Mouse (Mus musculus) lung, embryonic 14.5 days (tissue): ENCODE measurements around the gene Lrrfip1. TPM values are rescaled to one million over a fixed set of nuclear protein-coding genes. Genes with fewer than 3 reads are reported as not detected.

Experiments
- ATAC-seq: fragments of 200-750 bp; cut with Nextera tagmentation; 2 replicates; pipeline ENCODE4 v1.8.0; 2017; ENCODE audit warnings: mild to moderate bottlenecking, moderate TSS enrichment, moderate library complexity; ENCODE audit not compliant: insufficient read depth
- DNase-seq: peaks from one replicate; pipeline ENCODE4 v3.0.0-alpha.2; 2015
- H3K27ac ChIP-seq: fragments of 300-500 bp; sonication (generic); 2 replicates; pipeline ENCODE4 v1.5.1; 2014; ENCODE audit warnings: low read depth, mild to moderate bottlenecking, moderate library complexity
- H3K27me3 ChIP-seq: fragments of 300-500 bp; sonication (generic); 2 replicates; pipeline ENCODE4 v1.6.1; 2014; ENCODE audit warnings: low read length, control low read depth; ENCODE audit not compliant: insufficient read depth
- H3K36me3 ChIP-seq: fragments of 300-500 bp; sonication (generic); 2 replicates; pipeline ENCODE4 v1.6.1; 2014; ENCODE audit warnings: control low read depth; ENCODE audit not compliant: insufficient read depth
- H3K4me1 ChIP-seq: fragments of 300-500 bp; sonication (generic); 2 replicates; pipeline ENCODE4 v1.6.1; 2014; ENCODE audit warnings: antibody characterized with exemption, control low read depth; ENCODE audit not compliant: insufficient read depth
- H3K4me2 ChIP-seq: fragments of 300-500 bp; sonication (generic); 2 replicates; pipeline ENCODE4 v1.6.1; 2014; ENCODE audit warnings: mild to moderate bottlenecking
- H3K4me3 ChIP-seq: fragments of 300-500 bp; sonication (generic); 2 replicates; pipeline ENCODE4 v1.5.1; 2014; ENCODE audit warnings: low read depth, low read length
- H3K9ac ChIP-seq: fragments of 300-500 bp; sonication (generic); 2 replicates; pipeline ENCODE4 v1.6.1; 2014
- H3K9me3 ChIP-seq: fragments of 300-500 bp; sonication (generic); 2 replicates; pipeline ENCODE4 v1.6.1; 2016; ENCODE audit warnings: low read depth, low read length, control low read depth
- CTCF ChIP-seq: IDR thresholded peaks from 2 replicates; pipeline ENCODE4 v1.5.1; 2016; ENCODE audit warnings: antibody characterized with exemption, low read depth
- WGBS: fragments of 180-500 bp; shearing (Covaris S2); extraction: QIAGEN DNeasy Blood & Tissue Kit; methylation state at CpG from one replicate; pipeline ENCODE4 v1.1.7; 2014; 5-methylcytosine and 5-hydroxymethylcytosine counted together
- polyA plus RNA-seq: library from polyadenylated mRNA; unstranded; fragments of >200 nt; fragmentation: Nextera tagmentation; extraction: Ambion mirVana; gene quantifications from 2 replicates; pipeline ENCODE4 v1.2.1, GENCODE M21; 2014

Lrrfip1 gene
- 47.1 and 49.4 TPM in 2 replicates for polyA plus RNA-seq

- Histone ChIP-seq H3K27ac (peak within 1 kb of the TSS; percentile 42; the same call in 1 of the 2 replicates), H3K9ac (peak within 1 kb of the TSS; percentile 78), H3K4me1 (peaks cover 3% of the 10 kb centered on the region; the same call in 1 of the 2 replicates), H3K36me3 (no peaks in the 10 kb centered on the region), H3K9me3 (no peaks in the 10 kb centered on the region), H3K27me3 (no peaks in the 10 kb centered on the region), H3K4me2 (peak within 1 kb of the TSS; percentile 97), H3K4me3 (peak within 1 kb of the TSS; percentile 75)
- DNase-seq (peak; percentile 77), ATAC-seq (peak; percentile 85)
- WGBS = 3% methylated on average over 59 of the region's 59 CpGs
- TF ChIP-seq CTCF = no peak
These were observed at the start of gene Lrrfip1 for GRCm38 (mm10) chr1:90998268-90998890. Lrrfip1 (plus strand) TSS chr1:90998737.

GRCm38 (mm10) chr1:90949309-90949708 lies 49.2 kb upstream of the Lrrfip1 start:
- ATAC-seq (no peak), DNase-seq (no peak)
- Histone ChIP-seq H3K4me2 (no peak overlapping the region), H3K9ac (no peak overlapping the region), H3K4me3 (no peak overlapping the region), H3K27ac (no peak overlapping the region), H3K4me1 (no peaks in the 10 kb centered on the region), H3K27me3 (no peaks in the 10 kb centered on the region), H3K36me3 (no peaks in the 10 kb centered on the region), H3K9me3 (no peaks in the 10 kb centered on the region)
- no peak for TF ChIP-seq CTCF
- 49% methylated on average over 9 of the region's 9 CpGs for WGBS

GRCm38 (mm10) chr1:90951670-90952069 lies 46.9 kb upstream of the Lrrfip1 start:
- Histone ChIP-seq H3K4me2 (no peak overlapping the region), H3K9me3 (no peaks in the 10 kb centered on the region), H3K4me3 (no peak overlapping the region), H3K9ac (no peak overlapping the region), H3K27me3 (no peaks in the 10 kb centered on the region), H3K4me1 (no peaks in the 10 kb centered on the region), H3K36me3 (no peaks in the 10 kb centered on the region), H3K27ac (no peak overlapping the region)
- DNase-seq (no peak), ATAC-seq (no peak)
- 67% methylated on average over 7 of the region's 7 CpGs for WGBS
- TF ChIP-seq CTCF = no peak

GRCm38 (mm10) chr1:90952808-90953207 lies 45.7 kb upstream of the Lrrfip1 start, which contains the start of gene Prlh:
Prlh (plus strand) TSS chr1:90953108.
- Histone ChIP-seq H3K9ac (no peak within 1 kb of the TSS), H3K27ac (no peak within 1 kb of the TSS), H3K36me3 (no peaks in the 10 kb centered on the region), H3K4me3 (no peak within 1 kb of the TSS), H3K4me1 (no peaks in the 10 kb centered on the region), H3K9me3 (no peaks in the 10 kb centered on the region), H3K4me2 (no peak within 1 kb of the TSS), H3K27me3 (no peaks in the 10 kb centered on the region)
- 80% methylated on average over 8 of the region's 8 CpGs for WGBS
- ATAC-seq = no peak
- DNase-seq = no peak
- TF ChIP-seq CTCF = no peak

- H3K27ac ChIP-seq = no peak overlapping the region
- H3K9me3 ChIP-seq = no peaks in the 10 kb centered on the region
- DNase-seq (peak; percentile 32), ATAC-seq (no peak)
- 63% methylated on average over 11 of the region's 11 CpGs for WGBS
- no peak overlapping the region for H3K4me3 ChIP-seq
- H3K4me1 ChIP-seq = no peaks in the 10 kb centered on the region
- H3K27me3 ChIP-seq = no peaks in the 10 kb centered on the region
- no peak overlapping the region for H3K4me2 ChIP-seq
- no peak overlapping the region for H3K9ac ChIP-seq
- H3K36me3 ChIP-seq = no peaks in the 10 kb centered on the region
- TF ChIP-seq CTCF = no peak
These were observed 44.8 kb upstream of the Lrrfip1 start for GRCm38 (mm10) chr1:90953688-90954087.

- peak; percentile 88 for TF ChIP-seq CTCF
- peak; percentile 56 for ATAC-seq
- no peaks in the 10 kb centered on the region for H3K9me3 ChIP-seq
These were observed 42.1 kb upstream of the Lrrfip1 start for GRCm38 (mm10) chr1:90956245-90957096.

GRCm38 (mm10) chr1:90962526-90962925 lies 36.0 kb upstream of the Lrrfip1 start:
- Histone ChIP-seq H3K9ac (no peak overlapping the region), H3K27me3 (no peaks in the 10 kb centered on the region), H3K4me3 (no peak overlapping the region), H3K4me1 (0 out of 2 replicates have a peak, but pooled peaks cover 6% of the 10 kb centered on the region), H3K36me3 (no peaks in the 10 kb centered on the region), H3K27ac (no peak overlapping the region), H3K4me2 (no peak overlapping the region), H3K9me3 (no peaks in the 10 kb centered on the region)
- TF ChIP-seq CTCF = no peak
- WGBS = 30% methylated on average over 4 of the region's 4 CpGs
- ATAC-seq = peak; percentile 18; the same call in 1 of the 2 replicates
- no peak for DNase-seq

More at GRCm38 (mm10) chr1:90956245-90957096, 42.1 kb upstream of the Lrrfip1 start:
- H3K4me2 ChIP-seq = no peak overlapping the region
- H3K36me3 ChIP-seq = no peaks in the 10 kb centered on the region
- no peak overlapping the region for H3K9ac ChIP-seq
- 31% methylated on average over 7 of the region's 7 CpGs for WGBS
- no peaks in the 10 kb centered on the region for H3K4me1 ChIP-seq
- DNase-seq = peak; percentile 92
- no peak overlapping the region for H3K27ac ChIP-seq
- H3K27me3 ChIP-seq = no peaks in the 10 kb centered on the region
- H3K4me3 ChIP-seq = no peak overlapping the region
